Mouse (Mus musculus): ENCODE measurements at regions not wholly inside any gene's neighbourhood (a gene's known extent, or its start where the extent isn't known, plus 50 kb on each side); places are given as distances from the start of the nearest gene placed in this dataset.

DNA sequence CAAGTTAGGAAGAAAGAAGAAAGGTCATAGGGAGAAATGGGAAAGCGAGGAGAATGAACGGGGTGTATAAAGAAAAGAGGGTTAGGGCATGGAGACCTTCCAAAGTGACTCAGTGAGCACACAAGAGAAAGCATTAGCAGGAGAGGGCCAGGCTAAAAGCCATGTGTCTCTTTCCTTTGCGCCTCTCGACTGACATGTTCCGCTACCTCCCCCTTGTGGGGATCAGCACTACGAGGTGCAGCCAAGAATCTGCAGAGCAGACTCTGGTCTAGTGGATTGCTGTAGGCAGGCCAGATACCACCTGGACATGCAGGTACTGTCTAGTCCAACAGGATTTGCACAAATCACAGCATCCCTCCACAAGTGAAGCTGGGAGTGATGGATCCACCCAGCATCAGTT lies 54.0 kb downstream of the Kcna5 start:
- no peak for DNase-seq (ENCODE audit: low spot score in 2 of 2)

DNA sequence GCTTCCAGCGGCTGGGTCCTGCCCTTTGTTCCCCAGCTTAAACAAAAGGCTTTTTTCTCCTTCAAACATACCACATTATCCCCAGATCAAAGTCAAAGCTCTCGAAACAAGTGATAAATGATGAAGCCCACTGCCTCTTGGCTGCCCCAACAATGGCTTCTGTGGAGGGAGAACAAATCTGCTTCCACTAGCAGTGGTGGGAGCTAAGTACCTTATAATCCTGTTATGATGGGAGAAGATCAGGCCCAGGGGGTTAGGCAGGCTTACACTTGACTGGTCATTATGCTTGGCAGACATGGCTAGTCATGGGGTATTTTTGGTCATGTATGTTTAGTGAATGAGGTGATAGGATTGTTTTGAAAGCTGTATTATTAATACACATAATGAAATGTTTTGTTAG lies 57.7 kb downstream of the Kcna5 start:
- no peak for DNase-seq (ENCODE audit: low spot score in 2 of 2)

- DNase-seq (ENCODE audit: low spot score in 2 of 2) = no peak
Observed at GRCm38 (mm10) chr6:126476758-126477157, 58.5 kb downstream of the Kcna5 start.

GRCm38 (mm10) chr6:126475555-126475954 lies 59.7 kb downstream of the Kcna5 start:
- DNase-seq (ENCODE audit: low spot score in 2 of 2) = no peak

DNA sequence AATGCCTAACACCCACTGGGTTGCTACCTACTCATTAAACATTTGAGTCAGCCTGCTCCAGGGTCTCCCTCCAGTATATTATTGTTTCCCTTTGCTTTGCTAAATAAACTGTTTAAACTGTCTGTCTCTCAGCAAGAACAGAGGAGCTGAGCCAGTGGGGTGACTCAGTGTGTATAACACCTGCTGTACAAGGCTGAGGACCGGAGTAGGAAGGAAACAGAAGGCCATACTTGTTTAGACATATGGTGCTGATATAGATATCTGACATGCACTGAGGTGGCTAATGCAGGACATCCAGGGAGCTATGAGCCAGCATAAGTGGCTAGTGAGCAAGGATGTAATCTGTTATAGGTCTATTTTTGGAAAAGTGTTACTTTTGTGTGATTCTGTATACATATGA lies 81.5 kb downstream of the Kcna5 start:
- DNase-seq (ENCODE audit: low spot score in 2 of 2) = no peak

- no peak for DNase-seq (ENCODE audit: low spot score in 2 of 2)
Observed at GRCm38 (mm10) chr6:126445519-126445918, 89.7 kb downstream of the Kcna5 start.

DNA sequence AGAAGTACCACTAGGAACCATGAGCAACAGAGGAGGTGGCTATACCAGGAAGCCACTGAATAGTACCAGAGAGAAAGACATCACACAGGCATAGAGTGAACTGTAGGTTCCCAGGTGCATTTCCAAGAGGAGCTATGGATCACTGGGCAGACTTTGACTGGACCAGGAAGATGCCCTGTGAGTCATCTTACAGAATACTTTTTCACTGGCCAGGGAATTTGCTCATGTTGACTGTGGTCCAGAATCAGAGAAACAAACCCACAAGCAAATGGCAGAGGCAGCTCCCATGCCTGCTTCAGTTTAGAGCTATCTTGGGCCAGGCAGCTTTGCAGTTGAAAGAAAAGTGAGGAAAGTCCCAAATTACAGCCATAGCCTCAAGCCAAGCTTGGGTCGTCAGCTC lies 95.0 kb downstream of the Kcna5 start:
- DNase-seq (ENCODE audit: low spot score in 2 of 2) = no peak

DNA sequence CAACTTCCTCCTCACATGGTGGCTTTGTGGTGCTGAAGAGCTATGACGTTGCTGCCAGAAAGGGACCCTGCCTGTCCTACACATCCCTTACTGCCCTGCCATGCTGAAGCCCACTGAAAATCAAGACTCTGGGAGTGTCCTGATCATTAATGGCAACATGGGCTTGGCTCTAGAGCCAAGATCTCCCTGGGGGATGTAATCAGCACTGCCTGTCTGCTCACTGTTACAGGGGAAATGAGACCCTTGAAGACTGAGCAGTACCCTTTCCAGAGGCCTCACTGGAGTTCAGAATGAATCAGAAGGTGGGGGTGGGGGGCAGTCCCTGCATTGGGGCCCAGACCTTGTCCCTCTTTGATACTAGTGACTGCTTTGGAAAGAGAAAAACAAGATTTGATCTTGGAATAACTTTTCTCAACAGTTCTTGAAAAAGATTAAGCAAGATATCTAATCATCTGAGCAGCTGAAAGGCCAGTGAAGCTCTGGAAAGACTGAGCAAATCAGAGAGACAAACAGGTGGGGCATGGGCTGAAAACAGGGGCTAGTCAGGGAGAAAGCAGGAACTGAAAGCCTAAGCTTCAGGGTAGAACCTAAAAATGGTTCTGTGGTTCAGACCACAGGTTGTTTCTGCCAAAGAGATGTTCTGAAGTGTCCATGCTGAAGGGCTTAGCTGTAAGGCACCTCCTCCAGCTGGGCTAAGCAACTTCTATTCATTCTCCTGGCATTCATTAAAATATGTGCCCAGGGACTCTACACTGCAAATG lies 97.1 kb downstream of the Kcna5 start:
- DNase-seq (ENCODE audit: low spot score in 2 of 2) = no peak

DNA sequence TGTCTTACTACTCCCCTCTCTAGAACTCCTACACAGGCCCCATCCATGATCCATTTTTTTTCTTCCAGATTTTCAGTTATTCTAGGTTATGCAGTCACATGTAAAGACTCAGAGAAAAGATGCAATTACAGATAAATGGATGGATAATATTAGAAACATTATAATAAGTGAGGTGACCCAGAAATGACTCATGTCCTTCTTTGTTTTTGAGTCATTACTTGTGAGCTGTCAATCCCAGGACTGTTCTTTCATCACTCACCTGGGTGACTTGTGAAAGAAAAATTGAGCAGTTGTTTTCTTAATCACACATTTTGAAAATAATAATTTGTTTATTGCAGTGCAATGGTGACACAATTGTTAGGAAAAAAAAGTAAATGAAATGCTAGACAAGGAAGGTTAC lies 108.0 kb downstream of the Kcna5 start:
- DNase-seq (ENCODE audit: low spot score in 2 of 2) = no peak

DNA sequence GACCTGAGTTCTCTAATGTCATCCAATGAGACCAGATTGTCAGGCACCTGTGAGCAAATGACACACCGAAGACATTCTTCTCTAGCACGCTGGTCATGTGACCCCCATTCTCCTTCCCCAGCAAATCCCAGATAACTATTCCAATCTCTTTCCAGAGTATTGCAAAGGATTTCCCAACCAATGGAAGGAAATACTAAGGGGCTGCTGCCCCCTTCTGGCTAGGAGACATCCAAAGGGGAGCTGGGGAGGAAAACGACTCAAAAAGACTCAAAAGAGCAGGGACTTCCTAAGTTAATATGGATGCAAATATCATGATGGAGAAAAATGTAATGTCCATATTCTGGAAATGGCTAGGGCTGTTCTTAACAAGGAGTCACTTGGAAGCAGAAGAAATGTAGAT lies 129.5 kb downstream of the Kcna5 start:
- DNase-seq (ENCODE audit: low spot score in 2 of 2) = peak in 1 of 2 experiments; percentile 16

DNA sequence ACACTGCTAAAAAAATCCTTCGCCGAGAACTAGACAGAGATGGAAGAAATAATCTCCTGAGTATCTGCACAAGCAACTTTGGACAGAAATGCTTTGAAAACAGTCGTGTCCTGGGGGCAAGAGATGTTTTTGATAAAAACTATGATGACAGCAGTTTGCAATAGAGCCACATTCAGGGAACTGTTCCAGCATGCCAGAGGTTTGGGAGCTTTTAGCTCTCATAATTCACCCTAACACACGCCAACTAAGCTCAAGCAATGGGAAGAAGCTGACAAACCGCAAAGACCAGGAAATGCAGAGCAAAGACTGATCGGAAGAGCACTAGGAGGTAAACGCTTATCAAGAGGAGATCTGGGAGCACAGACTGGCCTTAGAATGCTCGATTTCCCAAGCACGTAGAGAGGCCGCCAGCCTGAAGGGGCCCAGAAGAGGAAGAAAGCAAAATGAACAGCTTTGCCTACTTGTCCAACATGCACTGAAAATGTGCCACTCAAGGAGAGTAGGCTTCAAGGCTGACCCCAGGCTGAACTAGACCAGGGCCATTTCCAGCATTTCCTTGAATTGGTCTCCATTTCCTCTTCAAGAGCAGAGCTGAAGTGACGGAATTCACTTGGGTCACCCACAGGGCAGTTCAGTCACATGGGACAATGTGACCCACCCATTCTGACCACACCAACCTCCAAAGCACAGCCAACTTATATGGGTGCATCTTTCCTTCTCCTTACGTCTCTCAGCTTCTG lies 130.7 kb downstream of the Kcna5 start:
- DNase-seq (ENCODE audit: low spot score in 2 of 2) = no peak

DNA sequence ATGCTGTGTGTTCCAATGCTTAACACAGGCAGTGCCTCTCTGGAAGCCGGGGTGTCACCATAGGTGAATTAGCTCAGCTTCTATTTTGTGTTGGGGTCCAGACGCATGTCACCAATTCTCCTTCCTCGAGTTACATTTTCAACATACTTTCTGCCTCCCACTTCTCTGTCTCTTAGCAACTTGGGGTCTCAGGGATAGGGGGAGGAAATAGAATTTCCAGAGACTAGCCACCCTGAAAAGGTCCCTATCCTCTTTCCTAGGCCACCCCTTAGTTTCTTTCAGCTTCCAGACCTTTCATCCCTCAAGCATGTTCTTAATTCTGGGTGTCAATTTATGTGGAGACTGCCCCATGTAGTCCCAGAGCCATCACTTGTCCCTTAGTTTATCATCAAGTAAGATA lies 135.6 kb downstream of the Kcna5 start:
- DNase-seq (ENCODE audit: low spot score in 2 of 2) = no peak

GRCm38 (mm10) chr6:126398641-126399040 lies 136.6 kb downstream of the Kcna5 start:
- no peak for DNase-seq (ENCODE audit: low spot score in 2 of 2)

GRCm38 (mm10) chr6:126395015-126395414 lies 140.2 kb downstream of the Kcna5 start:
- DNase-seq (ENCODE audit: low spot score in 2 of 2) = peak in 1 of 2 experiments; percentile 6

- DNase-seq (ENCODE audit: low spot score in 2 of 2) = no peak
Observed at GRCm38 (mm10) chr6:126394111-126394809, 141.0 kb downstream of the Kcna5 start.

DNA sequence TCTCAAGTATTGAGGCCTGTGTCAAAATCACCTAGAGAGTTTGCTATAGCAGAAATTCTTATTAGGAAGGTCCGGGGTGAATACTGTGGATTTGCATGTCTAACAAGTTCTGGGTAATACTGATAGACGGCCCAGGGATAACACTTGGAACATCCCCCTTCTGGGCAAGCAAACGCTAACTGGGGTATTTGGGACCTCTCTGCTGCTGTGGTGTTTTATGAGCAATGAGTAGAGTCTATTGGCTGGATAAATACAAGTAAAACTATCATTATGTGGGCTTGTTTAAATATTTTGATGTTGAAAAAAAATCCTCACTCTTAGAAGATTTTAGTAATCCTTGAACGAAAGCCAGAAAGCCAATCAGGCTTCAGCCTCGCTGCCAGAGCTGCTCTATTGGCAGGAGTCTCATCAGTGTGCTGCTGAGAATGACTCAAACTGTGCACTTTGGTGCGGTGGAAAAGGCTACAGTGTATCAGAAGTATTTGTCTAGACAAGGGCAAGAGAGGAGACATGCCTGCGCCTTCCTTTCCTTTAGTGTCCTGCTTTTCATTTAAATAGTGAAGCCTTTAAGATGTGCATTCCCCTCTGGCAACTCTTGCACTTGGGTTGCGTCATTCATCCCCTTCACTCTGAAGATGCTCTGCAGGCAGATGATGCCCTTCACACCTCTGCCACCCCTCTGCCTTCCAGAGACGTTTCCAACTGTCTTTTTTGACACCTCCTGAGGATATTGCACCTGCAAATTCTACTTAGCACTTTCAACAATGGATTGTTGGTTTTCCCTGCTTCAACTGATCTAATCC lies 150.8 kb downstream of the Kcna5 start:
- no peak for DNase-seq (ENCODE audit: low spot score in 2 of 2)

- DNase-seq (ENCODE audit: low spot score in 2 of 2) = no peak
Observed at GRCm38 (mm10) chr6:126377216-126377615, 158.0 kb downstream of the Kcna5 start.

DNA sequence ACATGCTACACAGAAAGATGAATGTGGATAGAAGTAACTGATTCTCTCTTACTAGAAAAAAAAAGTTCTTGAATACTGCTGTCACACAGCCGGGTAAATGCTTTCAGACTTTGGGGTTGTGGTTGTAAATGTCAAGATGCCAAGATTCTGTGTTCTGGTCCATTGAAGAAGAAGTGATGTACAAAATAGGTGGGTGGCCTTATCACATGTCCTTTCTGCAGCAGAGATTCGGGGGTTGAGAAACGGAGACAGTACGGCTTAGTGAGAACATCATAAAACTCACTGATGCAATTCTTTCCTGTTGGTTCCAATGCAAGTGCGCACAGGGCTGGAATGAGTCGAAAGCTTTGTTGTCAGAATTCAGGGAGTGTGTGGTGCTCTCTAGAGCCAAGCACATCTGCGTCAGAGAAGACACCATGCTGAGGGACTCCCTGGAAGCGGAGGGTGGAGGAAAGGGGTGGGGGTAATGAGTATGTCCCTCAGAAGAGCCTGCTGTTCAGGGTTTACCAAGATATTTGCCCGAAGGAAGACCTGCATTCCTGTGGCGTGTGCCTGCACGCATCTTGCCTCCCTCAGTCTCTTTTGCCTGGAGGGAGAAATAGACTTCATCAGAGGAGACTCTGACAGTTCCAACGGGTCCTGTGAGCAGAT lies 160.1 kb downstream of the Kcna5 start:
- DNase-seq (ENCODE audit: low spot score in 2 of 2) = no peak

GRCm38 (mm10) chr6:126371971-126372370 lies 163.2 kb downstream of the Kcna5 start:
- DNase-seq (ENCODE audit: low spot score in 2 of 2) = peak in 1 of 2 experiments; percentile 32

- no peak for DNase-seq (ENCODE audit: low spot score in 2 of 2)
Observed at GRCm38 (mm10) chr6:126371489-126371888, 163.7 kb downstream of the Kcna5 start.

GRCm38 (mm10) chr6:126365495-126365894 lies 169.7 kb downstream of the Kcna5 start:
- DNase-seq (ENCODE audit: low spot score in 2 of 2) = no peak
